Mouse (Mus musculus) liver, postnatal 0 days (tissue): Measurements from ENCODE around the gene Nfatc2.

Experiments
- CTCF ChIP-seq: sonication (generic); IDR thresholded peaks from 2 replicates; pipeline ENCODE4 v1.5.1; 2016; ENCODE audit warnings: antibody characterized with exemption, low read depth
- EP300 ChIP-seq: IDR thresholded peaks from 2 replicates; pipeline ENCODE4 v1.6.1; 2016; ENCODE audit warnings: antibody characterized with exemption, low read depth, mild to moderate bottlenecking

DNA sequence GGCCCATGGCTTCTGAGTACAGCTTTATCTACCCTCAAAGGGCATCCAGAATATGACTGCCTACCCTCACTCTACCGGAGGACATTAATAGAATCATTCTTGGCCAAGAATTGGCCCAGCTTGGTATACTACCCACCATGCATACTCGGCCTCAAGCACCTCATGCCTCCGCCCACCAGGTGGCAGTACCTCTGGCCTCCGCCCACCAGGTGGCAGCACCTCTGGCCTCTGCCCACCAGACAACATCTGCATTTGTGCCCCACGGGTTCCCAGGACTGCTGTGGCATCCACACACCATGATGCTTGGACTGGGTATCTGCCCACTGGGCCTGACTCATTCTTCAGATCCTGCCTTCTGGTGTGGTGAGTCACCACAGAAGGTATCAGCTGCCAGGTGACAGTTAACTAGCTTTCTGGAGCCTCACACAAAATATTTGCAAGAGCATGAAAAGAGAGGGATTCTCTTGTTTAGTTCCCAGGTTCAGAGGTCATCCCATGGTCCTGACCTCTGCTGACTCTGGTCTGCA lies 173.0 kb downstream of the Nfatc2 start:
- TF ChIP-seq CTCF (peak; percentile 51), EP300 (no peak)
